Mouse (Mus musculus) hindbrain, embryonic 11.5 days (tissue): ENCODE measurements around the gene Tcf19. TPM values are rescaled to one million over a fixed set of nuclear protein-coding genes. Genes with fewer than 3 reads are reported as not detected.
A peak's percentile ranks its signal among the peaks of the same experiment; 100 is the strongest.
"Not testable (repeated sequence)": the region's sequence is repeated elsewhere in the genome, so short reads cannot be mapped to it uniquely, and the experiment has no call there.

Source experiments
- ATAC-seq: fragments of 200-750 bp; cut with Nextera tagmentation; 2 replicates; pipeline ENCODE4 v1.8.0; 2017; ENCODE audit warnings: mild to moderate bottlenecking, moderate TSS enrichment, moderate library complexity; ENCODE audit not compliant: low FRiP score
- DNase-seq: peaks from one replicate; pipeline ENCODE4 v3.0.0-alpha.2; 2015; ENCODE audit warnings: low spot score
- H3K27ac ChIP-seq: fragments of 300-500 bp; sonication (generic); 2 replicates; pipeline ENCODE4 v1.5.1; 2014; ENCODE audit warnings: mild to moderate bottlenecking, low read depth, low read length
- H3K27me3 ChIP-seq: fragments of 300-500 bp; sonication (generic); 2 replicates; pipeline ENCODE4 v1.6.1; 2014; ENCODE audit warnings: mild to moderate bottlenecking, low read length, moderate library complexity, mixed read lengths; ENCODE audit not compliant: control insufficient read depth, insufficient read depth
- H3K36me3 ChIP-seq: fragments of 300-500 bp; sonication (generic); 2 replicates; pipeline ENCODE4 v1.6.1; 2014; ENCODE audit warnings: mild to moderate bottlenecking, low read length, moderate library complexity, mixed read lengths; ENCODE audit not compliant: control insufficient read depth, insufficient read depth
- H3K4me1 ChIP-seq: fragments of 300-500 bp; sonication (generic); replicated peaks from 2 replicates; pipeline ENCODE4 v1.6.1; 2014; ENCODE audit warnings: low read length, mixed read lengths; ENCODE audit not compliant: control insufficient read depth, insufficient read depth
- H3K4me2 ChIP-seq: fragments of 300-500 bp; sonication (generic); replicated peaks from 2 replicates; pipeline ENCODE4 v1.6.1; 2014; ENCODE audit warnings: mild to moderate bottlenecking, low read depth, low read length
- H3K4me3 ChIP-seq: fragments of 300-500 bp; sonication (generic); 2 replicates; pipeline ENCODE4 v1.5.1; 2014; ENCODE audit warnings: low read depth, low read length
- H3K9ac ChIP-seq: fragments of 300-500 bp; sonication (generic); 2 replicates; pipeline ENCODE4 v1.6.1; 2014; ENCODE audit warnings: low read depth, low read length
- H3K9me3 ChIP-seq: fragments of 300-500 bp; sonication (generic); 2 replicates; pipeline ENCODE4 v1.6.1; 2016; ENCODE audit warnings: low read length; ENCODE audit not compliant: control insufficient read depth
- WGBS: fragments of 180-500 bp; shearing (Covaris S2); extraction: QIAGEN DNeasy Blood & Tissue Kit; methylation state at CpG from one replicate; pipeline ENCODE4 v1.1.7; 2014; 5-methylcytosine and 5-hydroxymethylcytosine counted together
- polyA plus RNA-seq: library from polyadenylated mRNA; unstranded; fragments of >200 nt; fragmentation: Nextera tagmentation; extraction: Ambion mirVana; gene quantifications from 2 replicates; pipeline ENCODE4 v1.2.1, GENCODE M21; 2014

Tcf19 gene
- polyA plus RNA-seq, 1 experiment from 2014 or later, result 50.8 TPM

- Histone ChIP-seq H3K9ac (peak overlapping the region; percentile 50), H3K36me3 (no peaks in the 10 kb centered on the region), H3K9me3 (no peaks in the 10 kb centered on the region), H3K4me3 (peak overlapping the region; percentile 47), H3K27ac (no peak overlapping the region), H3K27me3 (no peaks in the 10 kb centered on the region), H3K4me2 (peak overlapping the region; percentile 64), H3K4me1 (peaks cover 3% of the 10 kb centered on the region)
- DNase-seq (peak; percentile 64), ATAC-seq (peak; percentile 28)
- 9% methylated on average over 25 of the region's 25 CpGs for WGBS
Observed at GRCm38 (mm10) chr17:35515911-35516640, 548 bp downstream of the Tcf19 start.

GRCm38 (mm10) chr17:35514756-35515155 is 1.9 kb downstream of the Tcf19 start:
- no peak for ATAC-seq
- no peak for DNase-seq
- Histone ChIP-seq H3K27me3 (no peaks in the 10 kb centered on the region), H3K9me3 (no peaks in the 10 kb centered on the region), H3K4me2 (peak overlapping the region; percentile 64), H3K27ac (no peak overlapping the region), H3K9ac (peak overlapping the region; percentile 15; the same call in 1 of the 2 replicates), H3K4me3 (no peak overlapping the region), H3K36me3 (no peaks in the 10 kb centered on the region), H3K4me1 (peaks cover 3% of the 10 kb centered on the region)
- 34% methylated on average over 6 of the region's 6 CpGs for WGBS

GRCm38 (mm10) chr17:35513886-35514285 is 2.7 kb downstream of the Tcf19 start:
- Histone ChIP-seq H3K4me1 (peaks cover 3% of the 10 kb centered on the region), H3K4me2 (no peak overlapping the region), H3K9ac (no peak overlapping the region), H3K27me3 (no peaks in the 10 kb centered on the region), H3K27ac (no peak overlapping the region), H3K4me3 (no peak overlapping the region), H3K9me3 (no peaks in the 10 kb centered on the region), H3K36me3 (no peaks in the 10 kb centered on the region)
- WGBS, result 14% methylated on average over 2 of the region's 2 CpGs
- ATAC-seq, result no peak
- DNase-seq, result peak; percentile 88

GRCm38 (mm10) chr17:35512916-35513626 is 3.6 kb downstream of the Tcf19 start:
- ATAC-seq, result no peak
- no peak for DNase-seq
- peaks cover 3% of the 10 kb centered on the region for H3K4me1 ChIP-seq
- no peak overlapping the region for H3K27ac ChIP-seq
- no peak overlapping the region for H3K9ac ChIP-seq
- H3K27me3 ChIP-seq, result peaks cover under 1% of the 10 kb centered on the region; the same call in 1 of the 2 replicates
- H3K4me3 ChIP-seq, result no peak overlapping the region
- 92% methylated on average over 7 of the region's 7 CpGs for WGBS
- no peaks in the 10 kb centered on the region for H3K36me3 ChIP-seq
- no peak overlapping the region for H3K4me2 ChIP-seq
- no peaks in the 10 kb centered on the region for H3K9me3 ChIP-seq

- Histone ChIP-seq H3K4me3 (no peak overlapping the region), H3K9ac (no peak overlapping the region), H3K27me3 (peaks cover 32% of the 10 kb centered on the region), H3K9me3 (no peaks in the 10 kb centered on the region), H3K4me1 (no peaks in the 10 kb centered on the region), H3K36me3 (no peaks in the 10 kb centered on the region), H3K27ac (no peak overlapping the region), H3K4me2 (no peak overlapping the region)
- WGBS, result 52% methylated on average over 8 of the region's 8 CpGs
- ATAC-seq, result no peak
- DNase-seq, result no peak
Observed at GRCm38 (mm10) chr17:35509284-35509683, 7.3 kb downstream of the Tcf19 start.

GRCm38 (mm10) chr17:35508279-35508678 is 8.3 kb downstream of the Tcf19 start:
- H3K4me3 ChIP-seq, ATAC-seq, H3K27ac ChIP-seq, DNase-seq, H3K9ac ChIP-seq, H3K4me1 ChIP-seq, H3K4me2 ChIP-seq, H3K36me3 ChIP-seq, H3K9me3 ChIP-seq: not testable (repeated sequence)
- H3K27me3 ChIP-seq, result peaks cover 32% of the 10 kb centered on the region
- 46% methylated on average over 3 of the region's 5 CpGs for WGBS

GRCm38 (mm10) chr17:35507556-35508260 is 8.9 kb downstream of the Tcf19 start:
- H3K36me3 ChIP-seq, result no peaks in the 10 kb centered on the region

GRCm38 (mm10) chr17:35506881-35507280 is 9.7 kb downstream of the Tcf19 start:
- Histone ChIP-seq H3K36me3 (no peaks in the 10 kb centered on the region), H3K4me1 (no peaks in the 10 kb centered on the region), H3K4me2 (no peak overlapping the region), H3K9me3 (no peaks in the 10 kb centered on the region), H3K27me3 (peaks cover 32% of the 10 kb centered on the region), H3K4me3 (no peak overlapping the region), H3K9ac (no peak overlapping the region), H3K27ac (no peak overlapping the region)
- WGBS, result 17% methylated on average over 10 of the region's 10 CpGs
- ATAC-seq (no peak), DNase-seq (no peak)

More at GRCm38 (mm10) chr17:35507556-35508260, 8.9 kb downstream of the Tcf19 start:
- no peaks in the 10 kb centered on the region for H3K4me1 ChIP-seq
- DNase-seq (no peak), ATAC-seq (no peak)
- H3K9ac ChIP-seq, result no peak overlapping the region
- 26% methylated on average over 13 of the region's 13 CpGs for WGBS
- H3K4me2 ChIP-seq, result no peak overlapping the region
- H3K27me3 ChIP-seq, result peaks cover 32% of the 10 kb centered on the region
- H3K9me3 ChIP-seq, result no peaks in the 10 kb centered on the region
- no peak overlapping the region for H3K27ac ChIP-seq
- H3K4me3 ChIP-seq, result no peak overlapping the region
